Mouse (Mus musculus): ENCODE results near the gene Gdf1.

- TF ChIP-seq CTCF (IDR thresholded peaks at IDR 0.05; ENCODE audit: low read depth) (peak; percentile 86), EP300 (IDR thresholded peaks at IDR 0.05; ENCODE audit: low read depth) (no peak)
These were observed 46.9 kb upstream of the Gdf1 start, which contains the start of gene Homer3 for GRCm38 (mm10) chr8:70282603-70283135.
